Mouse (Mus musculus): ENCODE measurements around the gene Olfr1350. TPM values are rescaled to one million over a fixed set of nuclear protein-coding genes. Genes with fewer than 3 reads are reported as not detected.
"Not testable (repeated sequence)": the region's sequence is repeated elsewhere in the genome, so short reads cannot be mapped to it uniquely, and the experiment has no call there.

Olfr1350 gene
- not detected for total RNA-seq (2021)

DNA sequence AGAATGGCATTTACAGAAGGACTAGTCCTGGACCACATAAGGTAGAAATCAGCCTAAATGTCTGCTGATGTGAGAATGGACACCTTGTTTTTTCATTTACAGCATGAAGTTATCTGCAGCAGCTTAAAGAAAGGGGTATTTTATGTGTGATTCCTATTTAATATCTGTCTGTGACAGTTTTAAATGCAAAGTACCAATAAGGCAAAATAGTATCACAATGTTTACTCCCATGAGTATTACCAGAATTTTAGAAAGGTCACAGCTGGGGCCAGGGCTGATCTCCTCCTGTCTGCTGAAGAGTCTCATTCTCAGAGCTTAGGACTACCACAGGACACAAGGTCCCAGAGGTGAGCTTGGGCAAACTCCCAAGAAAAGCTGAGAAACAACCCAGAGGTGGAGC is at the start of gene Olfr1350:
Gene Olfr1350, plus strand, starts transcription at position 301 of the 400 bp plus-strand sequence.
- DNase-seq (ENCODE audit: extremely low spot score in 1 of 2, low spot score in 1 of 2), result no peak

DNA sequence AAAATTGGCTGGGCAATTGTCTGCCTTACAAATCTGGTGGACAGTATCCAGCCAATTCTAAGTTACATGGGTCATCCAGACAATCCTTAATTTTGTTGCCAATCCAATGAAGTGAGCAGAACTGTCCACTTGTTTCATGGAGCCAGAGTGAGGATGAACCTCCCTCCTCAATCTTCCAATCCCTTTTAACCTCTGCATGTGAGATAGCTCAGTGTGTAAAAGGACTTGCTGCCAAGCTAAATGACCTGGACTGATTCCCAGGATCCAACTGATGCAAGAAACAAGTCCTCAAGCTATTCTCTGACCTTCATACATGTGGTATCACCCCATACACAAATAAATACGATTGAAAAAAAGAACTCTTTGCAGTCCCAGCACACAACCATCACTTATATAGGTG is 43.0 kb upstream of the Olfr1350 start:
- no peak for DNase-seq (ENCODE audit: extremely low spot score in 1 of 2, low spot score in 1 of 2)

DNA sequence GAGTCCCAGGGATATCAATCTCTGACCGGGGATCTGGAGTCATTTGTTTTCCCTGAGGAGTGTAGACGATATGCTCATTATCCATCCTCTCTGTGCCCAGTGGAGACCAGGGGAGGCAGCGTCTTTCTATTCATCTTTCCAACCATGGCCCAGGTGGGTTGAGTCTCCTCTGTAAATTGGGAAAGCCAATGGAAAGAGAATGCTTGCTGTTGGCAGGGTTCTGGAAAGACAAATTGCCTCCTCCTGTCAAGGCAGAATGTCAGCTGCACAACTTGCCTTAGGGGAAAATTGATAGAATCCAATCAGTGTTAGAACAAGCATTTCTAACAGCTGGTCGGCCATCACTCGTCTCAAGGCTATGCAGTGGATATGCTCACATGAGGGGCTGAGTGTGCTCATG is 41.8 kb upstream of the Olfr1350 start, which contains the start of gene Olfr1349:
Gene Olfr1349, minus strand, starts transcription at position 101 of the 400 bp plus-strand sequence.
- no peak for DNase-seq (ENCODE audit: extremely low spot score in 1 of 2, low spot score in 1 of 2)

DNA sequence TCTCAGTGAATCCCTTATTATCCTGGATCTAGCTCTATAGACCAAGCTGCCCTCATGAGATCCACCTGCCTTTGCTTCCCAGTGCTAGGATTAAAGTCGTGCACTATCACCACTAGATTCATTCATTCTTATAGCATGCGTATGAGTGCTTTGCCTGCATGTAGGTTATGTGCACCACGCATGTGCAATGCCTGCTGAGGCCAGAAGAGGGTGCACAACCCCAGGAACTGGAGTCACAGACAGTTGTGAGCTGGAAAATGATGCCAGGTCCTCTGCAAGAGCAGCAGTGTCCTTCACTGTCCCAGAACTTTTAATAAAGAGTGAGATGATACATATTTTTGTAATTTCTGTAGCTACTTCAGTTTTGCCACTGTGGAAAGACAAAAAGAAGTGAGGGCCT is 39.6 kb upstream of the Olfr1350 start:
- DNase-seq (ENCODE audit: extremely low spot score in 1 of 2, low spot score in 1 of 2), result no peak

DNA sequence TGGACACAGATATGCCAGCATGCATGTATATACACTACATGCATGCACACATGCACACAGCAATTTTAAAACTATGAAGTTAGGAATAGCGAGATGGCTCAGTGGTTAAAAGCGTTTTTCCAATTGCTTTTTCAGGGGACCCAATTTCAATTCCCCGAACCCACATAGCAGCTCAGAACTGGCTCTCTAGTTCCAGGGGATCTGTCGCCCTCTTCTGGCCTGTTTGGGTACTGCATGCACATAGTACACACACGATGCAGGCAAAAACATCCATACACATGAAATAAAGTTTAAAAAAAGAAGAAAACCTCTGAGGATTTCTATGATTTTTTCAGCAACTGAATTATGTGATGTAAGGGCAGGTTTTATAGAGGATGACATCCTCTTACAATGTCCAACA is 38.5 kb upstream of the Olfr1350 start:
- DNase-seq (ENCODE audit: extremely low spot score in 1 of 2, low spot score in 1 of 2), result peak in 1 of 2 experiments; percentile 13

DNA sequence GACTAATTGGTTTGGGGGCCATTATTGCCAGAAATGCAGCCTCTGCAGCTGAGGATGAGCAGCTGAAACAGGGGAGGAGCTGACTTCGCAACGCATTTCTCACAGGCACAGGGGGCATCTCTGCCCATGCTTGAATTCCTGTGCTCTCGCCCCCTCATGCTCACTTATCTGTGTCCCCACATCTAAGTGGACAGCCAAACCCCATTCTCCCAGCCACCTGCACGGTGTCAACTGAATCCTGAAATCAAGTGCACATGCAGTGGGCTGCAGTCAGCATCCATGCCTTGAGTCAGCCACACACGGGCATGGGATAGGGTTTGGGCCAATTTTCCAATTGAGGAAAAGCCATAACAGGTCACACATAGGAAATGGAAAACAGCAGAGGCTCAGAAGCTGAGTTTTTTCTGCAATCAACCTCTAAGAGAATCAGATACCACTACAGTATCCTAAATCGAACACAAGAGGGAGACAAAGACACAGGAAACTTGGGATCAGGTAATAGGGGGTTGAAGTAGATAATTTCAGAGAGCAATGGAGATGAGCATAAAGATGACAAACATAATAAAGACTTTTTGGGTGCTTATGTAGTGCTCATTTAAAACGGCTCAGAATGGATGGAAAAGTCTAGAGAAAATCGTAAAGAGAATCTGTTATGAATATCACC is 21.6 kb downstream of the Olfr1350 start:
- no peak for DNase-seq (ENCODE audit: extremely low spot score in 1 of 2, low spot score in 1 of 2)

DNA sequence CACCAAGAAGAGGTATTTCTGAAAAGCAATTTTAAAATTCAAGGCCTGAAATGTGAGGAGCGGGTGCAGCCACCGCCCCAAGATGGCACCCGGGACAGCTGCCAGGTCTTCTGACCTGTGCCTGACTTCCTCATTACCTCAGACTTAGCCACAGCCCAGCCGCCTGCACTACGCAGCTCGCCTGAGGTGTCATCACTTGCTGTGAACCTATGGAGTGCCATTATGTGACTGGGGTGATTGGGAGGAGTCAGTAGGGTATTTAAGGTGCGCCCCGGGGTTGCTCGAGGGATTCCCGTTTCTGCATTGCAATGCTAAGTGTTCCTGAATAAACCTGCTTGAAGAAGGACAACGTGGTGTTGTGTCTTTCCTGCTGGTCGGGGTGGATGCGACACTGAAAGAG is 24.1 kb downstream of the Olfr1350 start:
- not testable (repeated sequence) for DNase-seq (ENCODE audit: extremely low spot score in 1 of 2, low spot score in 1 of 2)

DNA sequence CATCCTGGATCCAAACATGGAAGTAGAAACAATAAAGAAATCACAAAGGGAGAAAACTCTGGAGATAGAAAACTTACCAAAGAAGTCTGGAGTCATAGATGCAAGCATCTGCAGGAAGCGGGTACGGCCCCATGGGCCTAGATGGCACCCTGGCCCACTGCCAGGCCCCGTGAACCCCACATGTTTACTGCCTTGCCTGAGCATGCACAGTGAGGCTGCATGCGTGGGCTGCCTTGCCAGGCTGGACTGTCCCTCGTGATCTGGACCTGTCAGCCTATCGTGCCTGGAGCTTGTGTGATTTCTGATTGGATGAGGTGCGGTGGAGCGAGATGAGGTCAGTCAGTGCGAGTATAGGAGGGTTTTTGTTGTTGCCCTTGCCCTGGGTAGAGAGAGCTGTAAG is 38.7 kb downstream of the Olfr1350 start:
- no peak for DNase-seq (ENCODE audit: extremely low spot score in 1 of 2, low spot score in 1 of 2)

Other genes with a start within 250 kb of the Olfr1350 start
- gene Zfp583, start 233.6 kb upstream of the Olfr1350 start, total RNA-seq (2021), result 10 to 100 TPM; 10.2 to 12.0 TPM
- gene Gm3854, start 221.1 kb upstream of the Olfr1350 start, total RNA-seq (2021), result 1 to 10 TPM; 5.8 to 6.7 TPM
- gene Zfp78, start 201.6 kb upstream of the Olfr1350 start, total RNA-seq (2021), result 1 to 10 TPM; 3.8 to 5.6 TPM
- gene Zfp28, start 181.5 kb upstream of the Olfr1350 start, total RNA-seq (2021), result 1 to 10 TPM; 6.7 to 7.8 TPM
- gene Smim17, start 166.1 kb upstream of the Olfr1350 start, total RNA-seq (2021), result 10 to 100 TPM; 18.4 to 22.0 TPM
- under 1 TPM; 0.15 to 0.23 TPM for gene Gm20715, start 154.6 kb upstream of the Olfr1350 start, total RNA-seq (2021)
- gene Olfr1344, start 126.2 kb upstream of the Olfr1350 start, total RNA-seq (2021), result 1 to 10 TPM; 1.3 to 2.8 TPM
- gene Olfr1336, start 108.7 kb upstream of the Olfr1350 start, total RNA-seq (2021), result not detected
- not detected for gene Olfr1346, start 97.7 kb upstream of the Olfr1350 start, total RNA-seq (2021)
- gene Olfr5, start 77.9 kb upstream of the Olfr1350 start, total RNA-seq (2021), result not detected
- not detected for gene Olfr1347, start 65.1 kb upstream of the Olfr1350 start, total RNA-seq (2021)
- gene Olfr1348, start 56.1 kb upstream of the Olfr1350 start, total RNA-seq (2021), result not detected
- gene Olfr1349, start 41.9 kb upstream of the Olfr1350 start, total RNA-seq (2021), result not detected
- gene Zim1, start 131.6 kb downstream of the Olfr1350 start, total RNA-seq (2021), result 1 to 10 TPM; 5.6 to 7.4 TPM
- 100 to 1,000 TPM; 160 to 182 TPM for gene Peg3, start 165.6 kb downstream of the Olfr1350 start, total RNA-seq (2021)
- gene Usp29, start 165.7 kb downstream of the Olfr1350 start, total RNA-seq (2021), result 10 to 100 TPM; 28.8 to 29.5 TPM